Mouse (Mus musculus): ENCODE data around the gene Nectin2. TPM values are rescaled to one million over a fixed set of nuclear protein-coding genes. Genes with fewer than 3 reads are reported as not detected.
"Not testable (repeated sequence)": the region's sequence is repeated elsewhere in the genome, so short reads cannot be mapped to it uniquely, and the experiment has no call there.

The Nectin2 gene
- polyA plus RNA-seq (2012; rRNA removed), result 10.0 and 11.4 TPM in 2 replicates

- H3K4me3 ChIP-seq (ENCODE audit: control insufficient read depth, insufficient read depth, low read length), result peak within 1 kb of the TSS; percentile 3
- 32% methylated on average over 19 of the region's 19 CpGs for WGBS
- peak; percentile 63 for DNase-seq
- H3K27me3 ChIP-seq (ENCODE audit: control insufficient read depth, insufficient read depth, low read length), result no peaks in the 10 kb centered on the region; the same call in 1 of the 2 replicates
- H3K27ac ChIP-seq (ENCODE audit: control insufficient read depth, insufficient read depth, low read length), result no peak within 1 kb of the TSS
- no peaks in the 10 kb centered on the region for H3K36me3 ChIP-seq (ENCODE audit: control insufficient read depth, insufficient read depth, low read length)
- peaks cover 11% of the 10 kb centered on the region for H3K4me1 ChIP-seq (replicated peaks; ENCODE audit: control insufficient read depth, insufficient read depth, low read length)
- TF ChIP-seq POLR2A (IDR thresholded peaks at IDR 0.05; ENCODE audit: control insufficient read depth, extremely low read depth, insufficient read depth, low read length, poor library complexity) (no peak), CTCF (IDR thresholded peaks at IDR 0.05; ENCODE audit: borderline replicate concordance, control insufficient read depth, extremely low read depth, insufficient read depth, low read length, poor library complexity) (peak; percentile 64; the same call in 1 of the 2 replicates)
Observed at GRCm38 (mm10) chr7:19750217-19751069, at the start of gene Nectin2. Nectin2 (minus strand) TSS chr7:19750483.

GRCm38 (mm10) chr7:19796697-19797588, 46.7 kb upstream of the Nectin2 start, which contains the start of gene Cblc:
Cblc (minus strand) TSS chr7:19796809.
- WGBS, result 14% methylated on average over 32 of the region's 32 CpGs
- H3K27ac ChIP-seq (ENCODE audit: control insufficient read depth, insufficient read depth, low read length), result no peak within 1 kb of the TSS
- peaks cover 3% of the 10 kb centered on the region; the same call in 1 of the 2 replicates for H3K4me1 ChIP-seq (replicated peaks; ENCODE audit: control insufficient read depth, insufficient read depth, low read length)
- no peak within 1 kb of the TSS for H3K4me3 ChIP-seq (ENCODE audit: control insufficient read depth, insufficient read depth, low read length)
- TF ChIP-seq POLR2A (IDR thresholded peaks at IDR 0.05; ENCODE audit: control insufficient read depth, extremely low read depth, insufficient read depth, low read length, poor library complexity) (no peak), CTCF (IDR thresholded peaks at IDR 0.05; ENCODE audit: borderline replicate concordance, control insufficient read depth, extremely low read depth, insufficient read depth, low read length, poor library complexity) (peak; percentile 95)
- peak; percentile 89 for DNase-seq
- H3K27me3 ChIP-seq (ENCODE audit: control insufficient read depth, insufficient read depth, low read length), result no peaks in the 10 kb centered on the region
- H3K36me3 ChIP-seq (ENCODE audit: control insufficient read depth, insufficient read depth, low read length), result no peaks in the 10 kb centered on the region

- Histone ChIP-seq H3K4me3 (ENCODE audit: control insufficient read depth, insufficient read depth, low read length) (no peak overlapping the region), H3K36me3 (ENCODE audit: control insufficient read depth, insufficient read depth, low read length) (no peaks in the 10 kb centered on the region), H3K4me1 (replicated peaks; ENCODE audit: control insufficient read depth, insufficient read depth, low read length) (peaks cover 3% of the 10 kb centered on the region; the same call in 1 of the 2 replicates), H3K27me3 (ENCODE audit: control insufficient read depth, insufficient read depth, low read length) (no peaks in the 10 kb centered on the region), H3K27ac (ENCODE audit: control insufficient read depth, insufficient read depth, low read length) (no peak overlapping the region)
- TF ChIP-seq POLR2A (IDR thresholded peaks at IDR 0.05; ENCODE audit: control insufficient read depth, extremely low read depth, insufficient read depth, low read length, poor library complexity), result no peak
- no peak for TF ChIP-seq CTCF (IDR thresholded peaks at IDR 0.05; ENCODE audit: borderline replicate concordance, control insufficient read depth, extremely low read depth, insufficient read depth, low read length, poor library complexity)
- DNase-seq, result no peak
- WGBS, result 57% methylated on average over 18 of the region's 18 CpGs
Observed at GRCm38 (mm10) chr7:19796254-19796653, 46.0 kb upstream of the Nectin2 start.

DNA sequence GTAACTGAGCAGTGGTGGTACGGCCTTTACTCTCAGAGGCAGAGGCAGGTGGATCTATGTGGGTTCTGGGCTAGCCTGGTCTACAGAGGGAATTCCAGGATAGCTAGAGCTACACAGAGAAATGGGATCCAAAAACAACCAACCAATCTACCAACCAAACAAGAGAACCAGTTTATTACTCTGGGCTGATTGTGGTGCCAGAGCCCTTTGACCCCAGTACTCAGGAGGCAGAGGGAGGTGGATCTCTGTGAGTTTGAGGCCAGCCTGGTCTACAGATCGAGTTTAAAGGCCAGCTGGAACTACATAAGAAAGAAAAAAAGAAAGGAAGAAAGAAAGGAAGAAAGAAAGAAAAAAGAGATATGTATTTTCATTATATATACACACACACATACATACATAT, 45.0 kb upstream of the Nectin2 start:
- no peaks in the 10 kb centered on the region for H3K27me3 ChIP-seq (ENCODE audit: control insufficient read depth, insufficient read depth, low read length)
- H3K36me3 ChIP-seq (ENCODE audit: control insufficient read depth, insufficient read depth, low read length), result no peaks in the 10 kb centered on the region
- 84% methylated on average over 2 of the region's 2 CpGs for WGBS

DNA sequence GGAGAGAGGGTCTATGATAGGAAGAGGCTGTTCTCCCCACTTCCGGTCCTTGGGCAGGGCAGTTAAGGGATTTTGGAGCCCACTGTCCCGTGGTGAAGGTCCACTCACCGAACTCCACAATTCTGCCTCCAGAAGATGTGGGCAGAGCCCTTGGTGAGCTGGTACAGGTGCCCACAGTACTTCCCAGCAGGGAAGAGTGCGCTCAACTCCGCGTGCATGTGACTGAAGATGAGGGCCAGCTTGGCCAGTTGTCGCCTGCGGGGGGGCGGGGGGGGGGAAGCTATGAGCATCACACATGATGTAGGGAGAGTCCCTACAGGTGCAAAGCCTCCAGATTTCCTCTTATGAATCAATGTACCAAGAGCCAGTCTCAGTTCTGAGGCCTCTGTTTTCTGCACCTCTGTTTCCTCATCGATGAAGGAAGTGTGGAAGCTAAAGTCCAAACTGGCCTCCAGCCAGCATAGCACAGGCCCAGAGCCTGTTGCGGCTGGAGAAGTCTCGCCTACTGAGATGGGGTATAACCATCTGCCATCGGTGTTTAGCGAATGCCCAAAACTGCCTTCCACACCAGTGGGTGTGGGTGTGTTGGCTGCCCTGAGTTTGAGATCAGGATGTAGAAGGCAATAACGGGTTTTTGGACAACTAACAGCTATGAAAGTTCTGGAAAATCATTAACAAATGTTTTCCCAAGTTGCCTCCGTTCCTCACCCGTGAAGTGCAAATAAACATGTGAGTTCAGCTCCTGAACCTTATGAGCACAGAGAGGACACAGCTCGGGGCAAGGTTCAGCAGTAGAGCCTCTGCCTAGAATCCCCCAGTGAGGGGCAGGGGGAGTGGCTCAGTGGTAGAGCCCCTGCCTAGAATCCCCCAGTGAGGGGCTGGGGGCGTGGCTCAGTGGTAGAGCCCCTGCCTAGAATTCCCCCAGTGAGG, 42.7 kb upstream of the Nectin2 start:
- Histone ChIP-seq H3K27ac (ENCODE audit: control insufficient read depth, insufficient read depth, low read length) (no peak overlapping the region), H3K4me3 (ENCODE audit: control insufficient read depth, insufficient read depth, low read length) (no peak overlapping the region), H3K4me1 (replicated peaks; ENCODE audit: control insufficient read depth, insufficient read depth, low read length) (peaks cover 21% of the 10 kb centered on the region), H3K36me3 (ENCODE audit: control insufficient read depth, insufficient read depth, low read length) (no peaks in the 10 kb centered on the region), H3K27me3 (ENCODE audit: control insufficient read depth, insufficient read depth, low read length) (no peaks in the 10 kb centered on the region)
- no peak for DNase-seq
- TF ChIP-seq CTCF (IDR thresholded peaks at IDR 0.05; ENCODE audit: borderline replicate concordance, control insufficient read depth, extremely low read depth, insufficient read depth, low read length, poor library complexity), result no peak
- no peak for TF ChIP-seq POLR2A (IDR thresholded peaks at IDR 0.05; ENCODE audit: control insufficient read depth, extremely low read depth, insufficient read depth, low read length, poor library complexity)
- 81% methylated on average over 19 of the region's 19 CpGs for WGBS

More for the DNA sequence above, 45.0 kb upstream of the Nectin2 start:
- Histone ChIP-seq H3K4me3 (ENCODE audit: control insufficient read depth, insufficient read depth, low read length) (no peak overlapping the region), H3K27ac (ENCODE audit: control insufficient read depth, insufficient read depth, low read length) (no peak overlapping the region), H3K4me1 (replicated peaks; ENCODE audit: control insufficient read depth, insufficient read depth, low read length) (peaks cover 12% of the 10 kb centered on the region)
- no peak for TF ChIP-seq CTCF (IDR thresholded peaks at IDR 0.05; ENCODE audit: borderline replicate concordance, control insufficient read depth, extremely low read depth, insufficient read depth, low read length, poor library complexity)
- DNase-seq, result no peak

GRCm38 (mm10) chr7:19791504-19791903, 41.2 kb upstream of the Nectin2 start:
- WGBS, result 90% methylated on average over 2 of the region's 2 CpGs
- H3K4me1 ChIP-seq (replicated peaks; ENCODE audit: control insufficient read depth, insufficient read depth, low read length), result peaks cover 21% of the 10 kb centered on the region
- not testable (repeated sequence) for H3K27ac ChIP-seq (ENCODE audit: control insufficient read depth, insufficient read depth, low read length); H3K4me3 ChIP-seq (ENCODE audit: control insufficient read depth, insufficient read depth, low read length); H3K27me3 ChIP-seq (ENCODE audit: control insufficient read depth, insufficient read depth, low read length); DNase-seq; H3K36me3 ChIP-seq (ENCODE audit: control insufficient read depth, insufficient read depth, low read length)
